Mouse (Mus musculus): Measurements from ENCODE around the gene S1pr2. TPM values are rescaled to one million over a fixed set of nuclear protein-coding genes. Genes with fewer than 3 reads are reported as not detected.

Gene S1pr2
- polyA plus RNA-seq, 2 experiments = 28.3 to 59.9 TPM

DNA sequence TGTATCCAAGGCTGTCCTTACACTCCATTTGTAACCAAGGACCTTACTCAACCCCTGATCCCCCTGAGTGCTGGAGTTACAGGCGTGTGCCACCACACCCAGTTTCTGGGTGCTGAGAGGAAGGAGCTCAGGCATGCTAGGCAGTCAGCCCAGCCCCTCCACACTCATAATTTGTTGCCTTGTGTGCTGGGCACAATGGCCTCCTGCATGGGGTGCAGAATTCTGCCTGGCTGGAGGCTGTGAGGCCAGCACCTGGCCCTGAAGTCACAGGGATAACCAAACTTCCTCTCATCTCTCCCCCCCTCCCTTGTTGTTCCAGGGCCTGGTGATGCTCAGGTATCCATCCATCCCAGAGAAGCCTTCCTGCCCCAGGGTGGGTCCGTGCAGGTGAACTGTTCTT, 42.0 kb upstream of the S1pr2 start:
- Histone ChIP-seq H3K9me3 (ENCODE audit: control insufficient read depth, low read length) (no peaks in the 10 kb centered on the region), H3K36me3 (ENCODE audit: control insufficient read depth, insufficient read depth, low read length) (no peaks in the 10 kb centered on the region), H3K4me1 (ENCODE audit: control insufficient read depth, insufficient read depth, low read length) (0 out of 2 replicates have a peak, but pooled peaks cover 8% of the 10 kb centered on the region), H3K27ac (replicated peaks; ENCODE audit: low read depth, low read length) (no peak overlapping the region), H3K4me2 (replicated peaks; ENCODE audit: low read depth, low read length, severe bottlenecking) (no peak overlapping the region), H3K9ac (ENCODE audit: low read depth, low read length, severe bottlenecking) (no peak overlapping the region), H3K27me3 (ENCODE audit: control insufficient read depth, insufficient read depth, low read length) (peaks cover 33% of the 10 kb centered on the region), H3K4me3 (replicated peaks; ENCODE audit: low read length) (no peak overlapping the region)
- TF ChIP-seq POLR2A (IDR thresholded peaks at IDR 0.05; ENCODE audit: borderline replicate concordance, extremely low read depth, insufficient read depth, insufficient read length) = no peak
- WGBS = 90% methylated on average over 2 of the region's 2 CpGs
- ATAC-seq (ENCODE audit: low FRiP score, low read depth) = no peak
- no peak for DNase-seq (ENCODE audit: low spot score)

DNA sequence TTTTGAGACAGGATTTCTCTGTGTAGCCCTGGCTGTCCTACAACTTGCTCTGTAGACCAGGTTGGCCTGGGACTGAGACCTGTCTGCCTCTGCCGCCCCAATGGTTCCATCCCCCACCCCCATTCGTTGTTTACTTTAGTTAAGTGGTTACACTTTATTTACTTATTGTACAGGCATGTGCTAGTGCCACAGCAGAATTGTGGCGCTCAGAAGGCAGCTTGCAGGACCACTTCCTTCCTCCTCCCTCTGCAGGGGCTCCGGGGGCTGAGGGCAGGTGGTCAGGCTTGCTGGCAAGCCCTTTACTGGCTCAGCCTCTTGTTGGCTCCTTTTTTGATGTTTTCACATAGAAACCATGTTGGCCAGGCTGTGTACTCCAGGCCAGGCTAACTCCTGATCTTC, 40.6 kb upstream of the S1pr2 start:
- Histone ChIP-seq H3K4me1 (ENCODE audit: control insufficient read depth, insufficient read depth, low read length) (0 out of 2 replicates have a peak, but pooled peaks cover 8% of the 10 kb centered on the region), H3K9ac (ENCODE audit: low read depth, low read length, severe bottlenecking) (no peak overlapping the region), H3K4me2 (replicated peaks; ENCODE audit: low read depth, low read length, severe bottlenecking) (peak overlapping the region; percentile 25), H3K4me3 (replicated peaks; ENCODE audit: low read length) (peak overlapping the region; percentile 41), H3K27me3 (ENCODE audit: control insufficient read depth, insufficient read depth, low read length) (peaks cover 33% of the 10 kb centered on the region), H3K9me3 (ENCODE audit: control insufficient read depth, low read length) (no peaks in the 10 kb centered on the region), H3K27ac (replicated peaks; ENCODE audit: low read depth, low read length) (no peak overlapping the region), H3K36me3 (ENCODE audit: control insufficient read depth, insufficient read depth, low read length) (no peaks in the 10 kb centered on the region)
- ATAC-seq (ENCODE audit: low FRiP score, low read depth) (no peak), DNase-seq (ENCODE audit: low spot score) (no peak)
- no peak for TF ChIP-seq POLR2A (IDR thresholded peaks at IDR 0.05; ENCODE audit: borderline replicate concordance, extremely low read depth, insufficient read depth, insufficient read length)
- WGBS = 31% methylated on average over 4 of the region's 4 CpGs

DNA sequence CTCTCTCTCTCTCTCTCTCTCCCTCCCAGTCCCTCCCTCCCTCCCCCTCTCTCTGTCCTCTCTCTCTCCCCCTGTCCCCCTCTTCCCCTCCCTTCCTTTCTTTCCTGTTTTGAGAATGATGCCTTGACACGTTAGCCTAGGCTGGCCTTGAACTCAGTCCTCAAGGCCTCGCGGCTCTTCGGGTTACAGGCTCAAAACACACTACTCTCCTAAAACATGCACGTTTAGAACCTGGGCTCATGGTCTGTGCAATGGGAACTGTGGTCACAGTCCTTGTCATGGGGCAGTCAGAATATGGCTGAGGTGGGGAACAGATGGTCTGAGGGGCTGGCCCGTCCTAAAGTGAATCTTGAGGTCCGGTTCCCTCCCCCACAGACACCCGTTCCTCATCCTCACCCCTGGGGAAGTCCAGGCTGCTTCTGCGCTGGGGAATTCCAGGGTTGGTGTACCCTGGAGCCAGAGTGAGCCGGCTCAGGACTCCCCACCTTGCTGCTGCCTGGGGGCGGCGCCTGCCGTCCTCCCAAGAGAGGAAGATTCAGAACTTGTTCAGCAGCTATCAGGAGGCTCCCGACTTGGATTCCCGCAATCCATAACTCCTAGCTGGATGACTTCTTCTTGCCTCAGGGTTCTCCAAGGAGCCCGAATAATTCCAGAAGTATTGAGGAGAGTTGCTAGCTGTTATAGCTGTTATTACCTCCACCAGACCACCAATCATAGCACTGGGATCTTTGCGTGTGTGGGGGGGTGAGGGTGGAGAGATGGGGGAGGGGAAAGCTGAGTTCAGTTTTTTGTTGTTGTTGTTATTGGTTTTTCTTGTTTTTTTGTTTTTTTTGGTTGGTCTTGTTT, 40.0 kb upstream of the S1pr2 start:
- ATAC-seq (ENCODE audit: low FRiP score, low read depth) (no peak), DNase-seq (ENCODE audit: low spot score) (no peak)
- no peak overlapping the region for H3K27ac ChIP-seq (replicated peaks; ENCODE audit: low read depth, low read length)
- peaks cover 33% of the 10 kb centered on the region for H3K27me3 ChIP-seq (ENCODE audit: control insufficient read depth, insufficient read depth, low read length)
- 4% methylated on average over 17 of the region's 17 CpGs for WGBS
- no peak for TF ChIP-seq POLR2A (IDR thresholded peaks at IDR 0.05; ENCODE audit: borderline replicate concordance, extremely low read depth, insufficient read depth, insufficient read length)
- H3K9ac ChIP-seq (ENCODE audit: low read depth, low read length, severe bottlenecking) = peak overlapping the region; percentile 48; the same call in 1 of the 2 replicates
- 0 out of 2 replicates have a peak, but pooled peaks cover 8% of the 10 kb centered on the region for H3K4me1 ChIP-seq (ENCODE audit: control insufficient read depth, insufficient read depth, low read length)
- peak overlapping the region; percentile 65 for H3K4me2 ChIP-seq (replicated peaks; ENCODE audit: low read depth, low read length, severe bottlenecking)
- peak overlapping the region; percentile 41 for H3K4me3 ChIP-seq (replicated peaks; ENCODE audit: low read length)
- no peaks in the 10 kb centered on the region for H3K9me3 ChIP-seq (ENCODE audit: control insufficient read depth, low read length)
- no peaks in the 10 kb centered on the region for H3K36me3 ChIP-seq (ENCODE audit: control insufficient read depth, insufficient read depth, low read length)

DNA sequence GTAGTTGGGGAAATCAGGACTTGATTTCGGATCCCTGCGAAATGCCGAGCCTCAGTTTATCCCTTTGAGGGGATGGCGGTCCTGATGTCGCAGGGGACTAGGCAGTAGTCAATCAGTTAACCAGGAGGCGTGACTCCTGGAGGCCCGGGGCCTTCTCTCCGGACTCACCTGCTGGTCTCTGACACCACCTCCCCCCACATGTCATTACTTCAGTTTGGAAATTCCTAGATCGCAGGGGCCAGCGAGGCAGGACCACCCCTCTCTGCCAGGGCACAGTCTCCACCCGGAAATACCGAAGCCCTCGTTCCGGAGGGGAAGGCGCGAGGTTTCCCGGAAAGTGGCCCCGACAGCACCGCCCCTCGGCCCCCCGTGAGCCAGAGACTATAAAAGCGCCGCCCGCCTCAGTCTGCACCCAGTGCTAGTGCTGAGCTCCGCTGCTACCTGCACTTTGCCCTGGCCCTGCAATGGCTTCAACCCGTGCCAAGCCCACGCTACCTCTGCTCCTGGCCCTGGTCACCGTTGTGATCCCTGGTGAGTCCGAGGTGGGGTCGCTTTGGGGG, 39.1 kb upstream of the S1pr2 start, which contains the start of gene Icam1:
Icam1 (plus strand) TSS at position 415 of the 560 bp plus-strand sequence.
- ATAC-seq (ENCODE audit: low FRiP score, low read depth) (peak; percentile 32; the same call in 1 of the 2 replicates), DNase-seq (ENCODE audit: low spot score) (no peak)
- H3K9me3 ChIP-seq (ENCODE audit: control insufficient read depth, low read length) = no peaks in the 10 kb centered on the region
- H3K27ac ChIP-seq (replicated peaks; ENCODE audit: low read depth, low read length) = no peak within 1 kb of the TSS
- H3K4me1 ChIP-seq (ENCODE audit: control insufficient read depth, insufficient read depth, low read length) = 0 out of 2 replicates have a peak, but pooled peaks cover 8% of the 10 kb centered on the region
- peak within 1 kb of the TSS; percentile 41 for H3K4me3 ChIP-seq (replicated peaks; ENCODE audit: low read length)
- peaks cover 33% of the 10 kb centered on the region for H3K27me3 ChIP-seq (ENCODE audit: control insufficient read depth, insufficient read depth, low read length)
- WGBS = 0% methylated on average over 28 of the region's 30 CpGs
- TF ChIP-seq POLR2A (IDR thresholded peaks at IDR 0.05; ENCODE audit: borderline replicate concordance, extremely low read depth, insufficient read depth, insufficient read length) = no peak
- peak within 1 kb of the TSS; percentile 65 for H3K4me2 ChIP-seq (replicated peaks; ENCODE audit: low read depth, low read length, severe bottlenecking)
- no peaks in the 10 kb centered on the region for H3K36me3 ChIP-seq (ENCODE audit: control insufficient read depth, insufficient read depth, low read length)
- H3K9ac ChIP-seq (ENCODE audit: low read depth, low read length, severe bottlenecking) = peak within 1 kb of the TSS; percentile 48
